Mouse (Mus musculus): ENCODE data around the gene Ndrg2. TPM values are rescaled to one million over a fixed set of nuclear protein-coding genes. Genes with fewer than 3 reads are reported as not detected.

The Ndrg2 gene
- total RNA-seq (2012; rRNA removed) = 5.7 and 16.6 TPM in 2 replicates

GRCm38 (mm10) chr14:51913960-51914762, at the start of gene Ndrg2:
TSS of gene Ndrg2 (minus strand) at chr14:51914158.
- peak within 1 kb of the TSS; percentile 67 to 77 for H3K4me3 ChIP-seq (ENCODE audit: insufficient read depth in 1 of 2, low read depth in 1 of 2, low read length in 2 of 2, poor library complexity in 1 of 2, severe bottlenecking in 1 of 2)
- H3K36me3 ChIP-seq (ENCODE audit: control insufficient read depth, insufficient read depth, low read length, poor library complexity, severe bottlenecking) = peaks cover 4% of the 10 kb centered on the region; the same call in 1 of the 2 replicates
- peak within 1 kb of the TSS; percentile 57 for H3K9ac ChIP-seq (ENCODE audit: insufficient read depth, low read depth, low read length, poor library complexity, severe bottlenecking)
- H3K4me1 ChIP-seq (ENCODE audit: control insufficient read depth in 2 of 2, insufficient read depth in 2 of 2, low read length in 2 of 2, poor library complexity in 1 of 2) = peaks cover 2 to 14% of the 10 kb centered on the region in 2 experiments; a peak in 2 of 4 replicates
- in situ Hi-C loops (cut with MboI; ENCODE audit: low sequenced_read_pairs in 2 of 2, unreplicated experiment in 2 of 2) = loop anchor here (25.0 kb wide), 2 partner anchors 98 to 423 kb away; partner anchors contain the start of genes Sall2 (in 1 of the 2), Tmem253 (in 1 of the 2) and Zfp219 (in 1 of the 2)
- no peak for DNase-seq (ENCODE audit: low read depth, low spot score)
- no peaks in the 10 kb centered on the region for H3K9me3 ChIP-seq (ENCODE audit: control insufficient read depth, insufficient read depth, low read depth, low read length)
- TF ChIP-seq CHD2 (IDR thresholded peaks at IDR 0.05; ENCODE audit: low read depth, low read length) (no peak), ZNF384 (IDR thresholded peaks at IDR 0.05; ENCODE audit: low read depth, low read length) (no peak), HCFC1 (IDR thresholded peaks at IDR 0.05; ENCODE audit: borderline replicate concordance, insufficient read depth, low read length) (no peak), ZC3H11A (IDR thresholded peaks at IDR 0.05; ENCODE audit: borderline replicate concordance, low read depth, low read length) (no peak), MAFK (IDR thresholded peaks at IDR 0.05; ENCODE audit: insufficient read depth, low read depth, low read length) (no peak)
- H3K27ac ChIP-seq (ENCODE audit: insufficient read depth, low read depth, low read length, poor library complexity, severe bottlenecking) = no peak within 1 kb of the TSS

- in situ Hi-C loops (cut with MboI; ENCODE audit: low sequenced_read_pairs in 2 of 2, unreplicated experiment in 2 of 2) = no loop called here
- no peaks in the 10 kb centered on the region for H3K36me3 ChIP-seq (ENCODE audit: control insufficient read depth, insufficient read depth, low read length, poor library complexity, severe bottlenecking)
- no peaks in the 10 kb centered on the region for H3K9me3 ChIP-seq (ENCODE audit: control insufficient read depth, insufficient read depth, low read depth, low read length)
- no peak overlapping the region for H3K27ac ChIP-seq (ENCODE audit: insufficient read depth, low read depth, low read length, poor library complexity, severe bottlenecking)
- H3K4me1 ChIP-seq (ENCODE audit: control insufficient read depth in 2 of 2, insufficient read depth in 2 of 2, low read length in 2 of 2, poor library complexity in 1 of 2) = no peaks in the 10 kb centered on the region
- no peak overlapping the region for H3K4me3 ChIP-seq (ENCODE audit: insufficient read depth in 1 of 2, low read depth in 1 of 2, low read length in 2 of 2, poor library complexity in 1 of 2, severe bottlenecking in 1 of 2)
- no peak for DNase-seq (ENCODE audit: low read depth, low spot score)
- TF ChIP-seq ZC3H11A (IDR thresholded peaks at IDR 0.05; ENCODE audit: borderline replicate concordance, low read depth, low read length) (no peak), HCFC1 (IDR thresholded peaks at IDR 0.05; ENCODE audit: borderline replicate concordance, insufficient read depth, low read length) (no peak), CHD2 (IDR thresholded peaks at IDR 0.05; ENCODE audit: low read depth, low read length) (no peak), MAFK (IDR thresholded peaks at IDR 0.05; ENCODE audit: insufficient read depth, low read depth, low read length) (no peak), ZNF384 (IDR thresholded peaks at IDR 0.05; ENCODE audit: low read depth, low read length) (no peak)
- H3K9ac ChIP-seq (ENCODE audit: insufficient read depth, low read depth, low read length, poor library complexity, severe bottlenecking) = no peak overlapping the region
Observed at GRCm38 (mm10) chr14:51960316-51960715, 46.4 kb upstream of the Ndrg2 start.

- H3K9me3 ChIP-seq (ENCODE audit: control insufficient read depth, insufficient read depth, low read depth, low read length) = no peaks in the 10 kb centered on the region
- H3K4me1 ChIP-seq (ENCODE audit: control insufficient read depth in 2 of 2, insufficient read depth in 2 of 2, low read length in 2 of 2, poor library complexity in 1 of 2) = peaks cover 2 to 6% of the 10 kb centered on the region in 2 experiments; a peak in 2 of 4 replicates
- H3K36me3 ChIP-seq (ENCODE audit: control insufficient read depth, insufficient read depth, low read length, poor library complexity, severe bottlenecking) = no peaks in the 10 kb centered on the region
- in situ Hi-C loops (cut with MboI; ENCODE audit: low sequenced_read_pairs in 2 of 2, unreplicated experiment in 2 of 2) = no loop called here
- H3K27ac ChIP-seq (ENCODE audit: insufficient read depth, low read depth, low read length, poor library complexity, severe bottlenecking) = no peak overlapping the region
- H3K9ac ChIP-seq (ENCODE audit: insufficient read depth, low read depth, low read length, poor library complexity, severe bottlenecking) = no peak overlapping the region
- no peak for TF ChIP-seq HCFC1 (IDR thresholded peaks at IDR 0.05; ENCODE audit: borderline replicate concordance, insufficient read depth, low read length)
- no peak for TF ChIP-seq ZC3H11A (IDR thresholded peaks at IDR 0.05; ENCODE audit: borderline replicate concordance, low read depth, low read length)
- no peak for TF ChIP-seq MAFK (IDR thresholded peaks at IDR 0.05; ENCODE audit: insufficient read depth, low read depth, low read length)
- peak overlapping the region in 1 of 2 experiments; percentile 34; a peak in 1 of 4 replicates for H3K4me3 ChIP-seq (ENCODE audit: insufficient read depth in 1 of 2, low read depth in 1 of 2, low read length in 2 of 2, poor library complexity in 1 of 2, severe bottlenecking in 1 of 2)
- no peak for DNase-seq (ENCODE audit: low read depth, low spot score)
Observed at GRCm38 (mm10) chr14:51943336-51943735, 29.4 kb upstream of the Ndrg2 start.

- Histone ChIP-seq H3K4me3 (ENCODE audit: insufficient read depth in 1 of 2, low read depth in 1 of 2, low read length in 2 of 2, poor library complexity in 1 of 2, severe bottlenecking in 1 of 2) (no peak overlapping the region), H3K4me1 (ENCODE audit: control insufficient read depth in 2 of 2, insufficient read depth in 2 of 2, low read length in 2 of 2, poor library complexity in 1 of 2) (peaks cover 2 to 6% of the 10 kb centered on the region in 2 experiments; a peak in 2 of 4 replicates), H3K36me3 (ENCODE audit: control insufficient read depth, insufficient read depth, low read length, poor library complexity, severe bottlenecking) (no peaks in the 10 kb centered on the region), H3K27ac (ENCODE audit: insufficient read depth, low read depth, low read length, poor library complexity, severe bottlenecking) (no peak overlapping the region), H3K9ac (ENCODE audit: insufficient read depth, low read depth, low read length, poor library complexity, severe bottlenecking) (no peak overlapping the region), H3K9me3 (ENCODE audit: control insufficient read depth, insufficient read depth, low read depth, low read length) (no peaks in the 10 kb centered on the region)
- in situ Hi-C loops (cut with MboI; ENCODE audit: low sequenced_read_pairs in 2 of 2, unreplicated experiment in 2 of 2) = no loop called here
- DNase-seq (ENCODE audit: low read depth, low spot score) = no peak
- TF ChIP-seq MAFK (IDR thresholded peaks at IDR 0.05; ENCODE audit: insufficient read depth, low read depth, low read length) (no peak), ZC3H11A (IDR thresholded peaks at IDR 0.05; ENCODE audit: borderline replicate concordance, low read depth, low read length) (no peak), ZNF384 (IDR thresholded peaks at IDR 0.05; ENCODE audit: low read depth, low read length) (no peak), CHD2 (IDR thresholded peaks at IDR 0.05; ENCODE audit: low read depth, low read length) (no peak), HCFC1 (IDR thresholded peaks at IDR 0.05; ENCODE audit: borderline replicate concordance, insufficient read depth, low read length) (no peak)
Observed at GRCm38 (mm10) chr14:51942236-51942635, 28.3 kb upstream of the Ndrg2 start.
